Mouse (Mus musculus): ENCODE results near the gene Olfr1358. TPM values are rescaled to one million over a fixed set of nuclear protein-coding genes. Genes with fewer than 3 reads are reported as not detected.

Gene Olfr1358
- not detected for polyA plus RNA-seq (2012; fragmentation: generic; extraction: Trizol)

GRCm38 (mm10) chr10:78517128-78517527, at the start of gene Olfr1358:
Olfr1358 (plus strand) TSS chr10:78517428.

Other genes with a start within 250 kb of the Olfr1358 start
- gene Agpat3, start 164.9 kb upstream of the Olfr1358 start, polyA plus RNA-seq (2012; fragmentation: generic; extraction: Trizol), result 100 to 1,000 TPM in 1 of 2 experiments, 10 to 100 TPM in 1; 97.7 to 119 TPM
- 100 to 1,000 TPM; 168 to 304 TPM for gene Rrp1, start 104.4 kb upstream of the Olfr1358 start, polyA plus RNA-seq (2012; fragmentation: generic; extraction: Trizol)
- 100 to 1,000 TPM; 397 to 580 TPM for gene Cstb, start 91.8 kb upstream of the Olfr1358 start, polyA plus RNA-seq (2012; fragmentation: generic; extraction: Trizol)
- gene Pdxk, start 52.5 kb upstream of the Olfr1358 start, polyA plus RNA-seq (2012; fragmentation: generic; extraction: Trizol), result 10 to 100 TPM; 12.2 to 23.9 TPM
- 100 to 1,000 TPM in 1 of 2 experiments, 10 to 100 TPM in 1; 41.0 to 101 TPM for gene Ilvbl, start 56.9 kb downstream of the Olfr1358 start, polyA plus RNA-seq (2012; fragmentation: generic; extraction: Trizol)
- 10 to 100 TPM; 25.9 to 34.4 TPM for gene Syde1, start 74.5 kb downstream of the Olfr1358 start, polyA plus RNA-seq (2012; fragmentation: generic; extraction: Trizol)
- gene Olfr1357, start 100.6 kb downstream of the Olfr1358 start, polyA plus RNA-seq (2012; fragmentation: generic; extraction: Trizol), result not detected
- not detected for gene Casp14, start 200.9 kb downstream of the Olfr1358 start, polyA plus RNA-seq (2012; fragmentation: generic; extraction: Trizol)
- gene Ccdc105, start 235.6 kb downstream of the Olfr1358 start, polyA plus RNA-seq (2012; fragmentation: generic; extraction: Trizol), result not detected